Mouse (Mus musculus): ENCODE data around the gene Zfp652. TPM values are rescaled to one million over a fixed set of nuclear protein-coding genes. Genes with fewer than 3 reads are reported as not detected.

Zfp652 gene
- polyA plus RNA-seq, 1 experiment from 2014 or later, result 20.3 TPM

DNA sequence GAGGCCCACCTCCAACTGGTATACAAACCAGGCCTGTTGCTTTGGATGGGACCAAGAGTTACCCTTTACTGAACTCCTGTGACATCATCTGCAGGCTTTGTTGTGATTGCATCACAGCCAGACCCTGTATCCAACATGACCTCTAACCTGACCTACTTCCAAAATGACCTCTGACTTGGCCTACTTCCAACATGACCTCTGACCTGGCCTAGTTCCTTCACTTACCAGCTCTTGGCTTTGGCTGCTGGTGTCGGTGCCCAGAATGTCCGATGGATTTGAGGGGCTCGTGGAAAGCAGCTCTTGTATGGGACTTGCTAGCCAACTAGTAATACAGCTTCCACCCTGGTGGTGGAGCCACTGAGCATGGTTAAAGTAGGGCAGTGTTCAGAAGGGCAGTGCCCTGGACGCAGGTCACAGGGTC, 66.4 kb downstream of the Zfp652 start:
- 75% methylated on average over 4 of the region's 4 CpGs for WGBS
- no peak overlapping the region for H3K27ac ChIP-seq (replicated peaks)
- H3K9me3 ChIP-seq, result no peaks in the 10 kb centered on the region
- H3K27me3 ChIP-seq (replicated peaks; ENCODE audit: low read depth, poor library complexity, severe bottlenecking), result no peaks in the 10 kb centered on the region
- peaks cover 5% of the 10 kb centered on the region; the same call in 1 of the 2 replicates for H3K4me1 ChIP-seq
- no peak for DNase-seq (ENCODE audit: low spot score)
- H3K36me3 ChIP-seq (replicated peaks), result peaks cover 23% of the 10 kb centered on the region
- no peak overlapping the region for H3K4me3 ChIP-seq

DNA sequence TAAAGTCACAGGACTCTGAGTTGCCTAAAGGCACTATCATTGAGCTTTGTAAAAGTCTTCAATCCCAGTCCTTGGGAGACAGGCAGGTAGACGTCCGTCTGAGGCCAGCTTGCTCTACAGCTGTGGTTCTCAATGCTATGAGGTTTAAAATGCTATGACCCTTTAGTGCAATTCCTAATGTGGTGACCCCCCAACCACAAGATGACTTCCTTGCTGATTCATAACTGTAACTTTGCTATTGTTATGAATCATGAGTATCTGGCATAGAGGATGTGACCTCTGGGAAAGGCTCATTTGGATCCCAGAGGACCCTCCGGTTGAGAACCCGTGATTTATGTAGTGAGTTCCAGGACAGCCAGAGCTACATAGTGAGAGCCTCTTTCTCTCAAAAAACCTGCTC, 66.9 kb downstream of the Zfp652 start:
- H3K27ac ChIP-seq (replicated peaks), result no peak overlapping the region
- WGBS, result 93% methylated on average over 4 of the region's 4 CpGs
- no peak for DNase-seq (ENCODE audit: low spot score)
- no peaks in the 10 kb centered on the region for H3K27me3 ChIP-seq (replicated peaks; ENCODE audit: low read depth, poor library complexity, severe bottlenecking)
- H3K9me3 ChIP-seq, result no peaks in the 10 kb centered on the region
- H3K36me3 ChIP-seq (replicated peaks), result peaks cover 22% of the 10 kb centered on the region
- no peak overlapping the region for H3K4me3 ChIP-seq
- peaks cover 5% of the 10 kb centered on the region; the same call in 1 of the 2 replicates for H3K4me1 ChIP-seq

- Histone ChIP-seq H3K27me3 (replicated peaks; ENCODE audit: low read depth, poor library complexity, severe bottlenecking) (no peaks in the 10 kb centered on the region), H3K27ac (replicated peaks) (no peak overlapping the region), H3K9me3 (0 out of 2 replicates have a peak, but pooled peaks cover 3% of the 10 kb centered on the region), H3K4me3 (no peak overlapping the region), H3K36me3 (replicated peaks) (peaks cover 18% of the 10 kb centered on the region), H3K4me1 (peaks cover 5% of the 10 kb centered on the region; the same call in 1 of the 2 replicates)
- WGBS, result 91% methylated on average over 8 of the region's 8 CpGs
- no peak for DNase-seq (ENCODE audit: low spot score)
These were observed 68.0 kb downstream of the Zfp652 start for GRCm38 (mm10) chr11:95780480-95780879.

DNA sequence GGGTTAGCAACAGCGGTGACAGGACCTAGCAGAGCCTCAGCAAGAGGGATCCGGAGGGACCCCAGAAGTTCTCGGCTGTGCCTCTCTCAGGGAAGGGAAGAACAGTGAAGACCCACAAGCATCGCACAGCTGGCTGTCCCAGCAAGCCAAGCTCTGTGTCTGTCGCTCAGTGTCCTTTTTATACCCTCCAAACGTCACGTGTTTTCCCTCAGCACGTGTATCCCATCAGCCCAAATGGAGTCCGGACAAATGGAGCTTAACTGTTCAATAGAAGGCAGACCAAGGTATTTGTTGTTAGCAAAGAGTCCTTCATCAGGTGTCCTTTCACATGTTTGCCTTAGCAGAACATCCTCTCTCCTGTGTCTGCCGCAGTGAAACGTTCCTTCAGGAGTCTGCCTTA, 69.1 kb downstream of the Zfp652 start:
- WGBS, result 82% methylated on average over 11 of the region's 11 CpGs
- Histone ChIP-seq H3K27me3 (replicated peaks; ENCODE audit: low read depth, poor library complexity, severe bottlenecking) (no peaks in the 10 kb centered on the region), H3K36me3 (replicated peaks) (peaks cover 12% of the 10 kb centered on the region; the same call in 1 of the 2 replicates), H3K27ac (replicated peaks) (no peak overlapping the region), H3K4me3 (no peak overlapping the region), H3K9me3 (0 out of 2 replicates have a peak, but pooled peaks cover 6% of the 10 kb centered on the region), H3K4me1 (peaks cover 5% of the 10 kb centered on the region; the same call in 1 of the 2 replicates)
- no peak for DNase-seq (ENCODE audit: low spot score)

DNA sequence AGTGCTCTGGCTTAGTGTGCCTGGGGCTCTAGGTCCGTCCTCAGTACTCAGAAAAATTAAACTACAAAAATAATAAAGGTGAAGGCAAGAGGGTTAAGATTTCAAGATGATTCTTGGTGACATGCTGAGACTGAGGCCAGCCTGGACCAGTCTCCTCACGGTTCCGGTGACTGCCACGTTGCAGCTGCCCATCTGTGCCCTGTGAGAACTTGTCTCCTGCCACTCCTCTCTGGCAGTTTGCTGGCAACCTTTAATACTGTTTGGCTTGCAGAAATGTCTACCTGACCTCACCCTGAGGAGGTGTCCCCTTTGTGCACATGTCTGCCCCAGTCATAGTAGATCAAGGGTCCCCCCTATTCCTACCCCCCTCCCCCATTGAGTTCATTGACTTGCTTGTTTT, 71.0 kb downstream of the Zfp652 start:
- 81% methylated on average over 4 of the region's 4 CpGs for WGBS
- Histone ChIP-seq H3K4me3 (no peak overlapping the region), H3K27me3 (replicated peaks; ENCODE audit: low read depth, poor library complexity, severe bottlenecking) (no peaks in the 10 kb centered on the region), H3K27ac (replicated peaks) (no peak overlapping the region), H3K4me1 (no peaks in the 10 kb centered on the region), H3K36me3 (replicated peaks) (no peaks in the 10 kb centered on the region), H3K9me3 (0 out of 2 replicates have a peak, but pooled peaks cover 6% of the 10 kb centered on the region)
- no peak for DNase-seq (ENCODE audit: low spot score)

GRCm38 (mm10) chr11:95783958-95784357, 71.5 kb downstream of the Zfp652 start:
- Histone ChIP-seq H3K36me3 (replicated peaks) (no peaks in the 10 kb centered on the region), H3K27me3 (replicated peaks; ENCODE audit: low read depth, poor library complexity, severe bottlenecking) (no peaks in the 10 kb centered on the region), H3K27ac (replicated peaks) (no peak overlapping the region), H3K4me1 (no peaks in the 10 kb centered on the region), H3K9me3 (0 out of 2 replicates have a peak, but pooled peaks cover 6% of the 10 kb centered on the region), H3K4me3 (no peak overlapping the region)
- no peak for DNase-seq (ENCODE audit: low spot score)
- 84% methylated on average over 9 of the region's 9 CpGs for WGBS

DNA sequence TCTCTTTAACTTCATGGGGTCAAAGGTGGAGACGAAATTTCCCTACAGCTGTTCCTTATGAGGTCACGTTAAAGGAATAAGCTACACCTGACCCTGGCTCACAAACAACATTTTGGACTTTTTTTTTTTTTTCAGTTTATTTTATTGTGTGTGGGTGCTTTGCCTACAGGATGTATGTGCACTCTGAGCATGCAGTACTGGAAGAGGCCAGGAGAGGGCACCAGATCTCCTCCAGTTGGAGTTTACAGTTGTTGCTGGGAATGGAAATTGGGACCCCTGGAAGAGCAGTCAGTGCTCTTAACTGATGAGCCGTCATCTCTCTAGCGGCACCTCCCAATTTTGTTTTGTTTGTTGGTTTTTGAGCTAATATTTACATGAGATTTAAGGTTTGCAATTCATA, 73.2 kb downstream of the Zfp652 start:
- no peaks in the 10 kb centered on the region for H3K4me1 ChIP-seq
- no peaks in the 10 kb centered on the region for H3K27me3 ChIP-seq (replicated peaks; ENCODE audit: low read depth, poor library complexity, severe bottlenecking)
- 89% methylated on average over 4 of the region's 4 CpGs for WGBS
- 0 out of 2 replicates have a peak, but pooled peaks cover 6% of the 10 kb centered on the region for H3K9me3 ChIP-seq
- DNase-seq (ENCODE audit: low spot score), result no peak
- no peaks in the 10 kb centered on the region for H3K36me3 ChIP-seq (replicated peaks)
- no peak overlapping the region for H3K4me3 ChIP-seq
- H3K27ac ChIP-seq (replicated peaks), result no peak overlapping the region

- Histone ChIP-seq H3K4me3 (no peak overlapping the region), H3K27ac (replicated peaks) (no peak overlapping the region), H3K36me3 (replicated peaks) (no peaks in the 10 kb centered on the region), H3K27me3 (replicated peaks; ENCODE audit: low read depth, poor library complexity, severe bottlenecking) (no peaks in the 10 kb centered on the region), H3K4me1 (no peaks in the 10 kb centered on the region), H3K9me3 (0 out of 2 replicates have a peak, but pooled peaks cover 6% of the 10 kb centered on the region)
- DNase-seq (ENCODE audit: low spot score), result no peak
- WGBS, result 84% methylated on average over 6 of the region's 6 CpGs
These were observed 74.0 kb downstream of the Zfp652 start for GRCm38 (mm10) chr11:95786511-95786910.

- no peak for DNase-seq (ENCODE audit: low spot score)
- Histone ChIP-seq H3K27me3 (replicated peaks; ENCODE audit: low read depth, poor library complexity, severe bottlenecking) (peaks cover 4% of the 10 kb centered on the region; the same call in 1 of the 2 replicates), H3K27ac (replicated peaks) (no peak overlapping the region), H3K36me3 (replicated peaks) (no peaks in the 10 kb centered on the region), H3K9me3 (0 out of 2 replicates have a peak, but pooled peaks cover 6% of the 10 kb centered on the region), H3K4me1 (0 out of 2 replicates have a peak, but pooled peaks cover 3% of the 10 kb centered on the region), H3K4me3 (no peak overlapping the region)
- 90% methylated on average over 8 of the region's 8 CpGs for WGBS
These were observed 77.0 kb downstream of the Zfp652 start for GRCm38 (mm10) chr11:95789451-95789891.

- Histone ChIP-seq H3K4me1 (peaks cover 11% of the 10 kb centered on the region), H3K36me3 (replicated peaks) (no peaks in the 10 kb centered on the region), H3K4me3 (no peak overlapping the region), H3K27me3 (replicated peaks; ENCODE audit: low read depth, poor library complexity, severe bottlenecking) (peaks cover 21% of the 10 kb centered on the region), H3K27ac (replicated peaks) (no peak overlapping the region), H3K9me3 (no peaks in the 10 kb centered on the region)
- whole genome bisulfite sequencing, result 86% methylated on average over 13 of the region's 13 CpGs
- no peak for DNase-seq (ENCODE audit: low spot score)
These were observed 79.3 kb downstream of the Zfp652 start for GRCm38 (mm10) chr11:95791787-95792186.

- Histone ChIP-seq H3K4me1 (peaks cover 15% of the 10 kb centered on the region), H3K36me3 (replicated peaks) (no peaks in the 10 kb centered on the region), H3K4me3 (no peak overlapping the region), H3K27me3 (replicated peaks; ENCODE audit: low read depth, poor library complexity, severe bottlenecking) (peaks cover 34% of the 10 kb centered on the region), H3K27ac (replicated peaks) (no peak overlapping the region), H3K9me3 (no peaks in the 10 kb centered on the region)
- DNase-seq (ENCODE audit: low spot score), result no peak
- 92% methylated on average over 8 of the region's 8 CpGs for WGBS
These were observed 80.6 kb downstream of the Zfp652 start for GRCm38 (mm10) chr11:95792950-95793509.

GRCm38 (mm10) chr11:95794201-95794600, 81.7 kb downstream of the Zfp652 start:
- Histone ChIP-seq H3K36me3 (replicated peaks) (no peaks in the 10 kb centered on the region), H3K27ac (replicated peaks) (no peak overlapping the region), H3K9me3 (no peaks in the 10 kb centered on the region), H3K4me1 (peaks cover 15% of the 10 kb centered on the region), H3K27me3 (replicated peaks; ENCODE audit: low read depth, poor library complexity, severe bottlenecking) (peaks cover 45% of the 10 kb centered on the region), H3K4me3 (no peak overlapping the region)
- WGBS, result 75% methylated on average over 5 of the region's 5 CpGs
- no peak for DNase-seq (ENCODE audit: low spot score)

- H3K9me3 ChIP-seq, result no peaks in the 10 kb centered on the region
- no peaks in the 10 kb centered on the region for H3K36me3 ChIP-seq (replicated peaks)
- H3K27me3 ChIP-seq (replicated peaks; ENCODE audit: low read depth, poor library complexity, severe bottlenecking), result peaks cover 45% of the 10 kb centered on the region
- 56% methylated on average over 5 of the region's 5 CpGs for WGBS
- no peak overlapping the region for H3K4me3 ChIP-seq
- no peak overlapping the region for H3K27ac ChIP-seq (replicated peaks)
- no peak for DNase-seq (ENCODE audit: low spot score)
- H3K4me1 ChIP-seq, result peaks cover 15% of the 10 kb centered on the region
These were observed 83.1 kb downstream of the Zfp652 start for GRCm38 (mm10) chr11:95795582-95795981.
